Mouse (Mus musculus): ENCODE results near the gene Hoxa5. TPM values are rescaled to one million over a fixed set of nuclear protein-coding genes. Genes with fewer than 3 reads are reported as not detected.

Hoxa5 gene
- total and polyA plus RNA-seq, 3 experiments: 0.83 to 4.1 (median 1.5) TPM

DNA sequence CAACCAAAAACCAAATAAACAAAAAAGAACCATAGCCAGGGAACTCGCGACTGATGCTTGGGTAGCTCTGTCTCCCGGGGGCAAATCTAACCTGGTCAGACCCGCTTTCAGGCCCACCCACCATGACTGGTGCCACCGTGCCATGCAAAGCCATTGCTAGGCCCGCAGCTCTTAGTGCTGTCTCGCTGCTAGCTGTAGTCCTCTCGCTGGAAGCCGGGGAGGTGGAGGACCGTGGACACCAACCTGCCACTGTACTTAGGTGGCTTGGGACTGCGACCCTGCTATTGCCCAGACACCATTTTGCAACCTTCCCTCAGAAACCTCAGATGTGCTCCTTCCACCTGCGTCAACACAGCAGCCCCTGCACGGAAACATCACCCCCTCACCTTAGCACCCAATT lies 7.6 kb upstream of the Hoxa5 start:
- DNase-seq (ENCODE audit: extremely low read depth): no peak
- H3K79me2 ChIP-seq (replicated peaks; ENCODE audit: control insufficient read depth, extremely low read depth, insufficient read depth, poor library complexity, severe bottlenecking): no peaks in the 10 kb centered on the region
- peak overlapping the region; percentile 58 for H3K27ac ChIP-seq (ENCODE audit: insufficient read depth, low read depth)
- dilution Hi-C loops (cut with MboI; ENCODE audit: extremely low pct_ligation_motif_present, extremely low pct_unique_long_range_greater_than_20kb, low sequenced_read_pairs) (no loop called here), in situ Hi-C loops (cut with MboI; ENCODE audit: low pct_ligation_motif_present, low pct_unique_long_range_greater_than_20kb, low sequenced_read_pairs) (loop anchor here (10.0 to 25.0 kb wide), 2 partner anchors 200 to 347 kb away; partner anchors contain the start of gene Skap2)
- H3K4me2 ChIP-seq (ENCODE audit: insufficient read depth, low read depth, poor library complexity, severe bottlenecking): peak overlapping the region; percentile 59
- peaks cover 24% of the 10 kb centered on the region for H3K9me3 ChIP-seq (replicated peaks; ENCODE audit: low read length)
- peaks cover 2% of the 10 kb centered on the region for H3K27me3 ChIP-seq (replicated peaks)
- TF ChIP-seq UBTF (IDR thresholded peaks at IDR 0.05; ENCODE audit: low read depth, low read length) (no peak), ZKSCAN1 (IDR thresholded peaks at IDR 0.05; ENCODE audit: borderline replicate concordance, low read depth, low read length) (no peak), USF2 (conservative IDR thresholded peaks at IDR 0.05; ENCODE audit: low read depth, low read length) (no peak), CHD2 (IDR thresholded peaks at IDR 0.05; ENCODE audit: low read length) (no peak)
- H3K36me3 ChIP-seq (replicated peaks in 1 of 2; ENCODE audit: control insufficient read depth in 1 of 2, insufficient read depth in 1 of 2, low read length in 1 of 2): peaks cover 0 to 10% of the 10 kb centered on the region in 2 experiments
- peak overlapping the region; percentile 41 for H3K9ac ChIP-seq (ENCODE audit: insufficient read depth, low read depth)
- peak overlapping the region; percentile 52 to 57 (median 53) for H3K4me3 ChIP-seq (replicated peaks in 1 of 3; ENCODE audit: low read depth in 2 of 3, low read length in 2 of 3, poor library complexity in 1 of 3)
- peaks cover 4 to 17% of the 10 kb centered on the region in 2 experiments; a peak in 2 of 4 replicates for H3K4me1 ChIP-seq (ENCODE audit: control insufficient read depth in 1 of 2, insufficient read depth in 2 of 2)

DNA sequence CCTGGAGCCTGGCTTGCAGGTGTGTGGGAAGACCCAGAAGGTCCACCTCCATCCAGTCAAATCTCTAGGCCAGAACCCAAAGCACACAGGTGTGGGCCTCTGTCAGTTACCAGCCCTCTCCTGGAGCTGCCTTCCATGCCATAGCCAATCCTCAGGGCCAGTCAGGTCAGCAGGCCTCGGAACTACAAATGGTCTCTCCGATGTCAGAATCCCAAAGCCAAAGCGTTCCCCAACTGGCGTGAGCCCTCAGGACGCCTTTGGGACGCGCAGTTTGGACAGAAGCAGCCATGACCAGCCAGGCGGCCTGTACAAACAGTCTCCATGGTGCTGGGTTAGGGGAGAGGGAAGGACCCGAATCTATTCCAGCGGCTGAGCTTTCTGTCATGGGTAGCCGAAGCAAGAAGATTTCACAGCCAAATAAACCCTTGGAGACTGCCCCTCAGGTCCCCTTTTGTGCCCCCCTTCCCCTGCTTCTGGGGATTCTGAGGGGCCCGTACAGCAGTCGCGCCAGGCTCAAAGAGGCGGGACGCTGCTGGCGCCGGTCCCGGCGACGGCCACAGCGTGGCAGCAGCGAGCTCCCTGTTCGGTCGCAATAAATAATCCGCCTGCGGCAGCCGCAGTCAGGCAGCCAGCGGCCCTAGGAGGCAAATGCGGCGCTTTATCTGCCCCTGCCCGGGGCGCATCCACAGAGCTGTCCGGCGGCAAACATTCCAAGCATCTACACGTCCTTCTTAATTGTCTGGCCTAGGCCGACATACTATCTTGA lies 7.0 kb upstream of the Hoxa5 start:
- H3K4me2 ChIP-seq (ENCODE audit: insufficient read depth, low read depth, poor library complexity, severe bottlenecking): peak overlapping the region; percentile 59
- peak overlapping the region; percentile 52 to 57 (median 53) for H3K4me3 ChIP-seq (replicated peaks in 1 of 3; ENCODE audit: low read depth in 2 of 3, low read length in 2 of 3, poor library complexity in 1 of 3)
- in situ Hi-C loops (cut with MboI; ENCODE audit: low pct_ligation_motif_present, low pct_unique_long_range_greater_than_20kb, low sequenced_read_pairs): loop anchor here (10.0 to 25.0 kb wide), 2 partner anchors 199 to 347 kb away; partner anchors contain the start of gene Skap2
- TF ChIP-seq CHD2 (IDR thresholded peaks at IDR 0.05; ENCODE audit: low read length) (no peak), SMC3 (IDR thresholded peaks at IDR 0.05; ENCODE audit: low read depth, low read length) (peak; percentile 60), ELF1 (IDR thresholded peaks at IDR 0.05; ENCODE audit: low read depth, low read length) (0 out of 2 replicates have a peak, but pooled peaks have one; percentile 11), USF1 (IDR thresholded peaks at IDR 0.05; ENCODE audit: low read depth, low read length) (no peak), UBTF (IDR thresholded peaks at IDR 0.05; ENCODE audit: low read depth, low read length) (no peak), MEF2A (IDR thresholded peaks at IDR 0.05; ENCODE audit: borderline replicate concordance, low read depth, low read length) (0 out of 2 replicates have a peak, but pooled peaks have one; percentile 50), MAFK (IDR thresholded peaks at IDR 0.05; ENCODE audit: insufficient replicate concordance, low read length) (no peak), NRF1 (IDR thresholded peaks at IDR 0.05; ENCODE audit: low read depth, low read length) (0 out of 2 replicates have a peak, but pooled peaks have one; percentile 27), POLR2A (IDR thresholded peaks at IDR 0.05; ENCODE audit: low read depth, low read length) (peak; percentile 55), POLR2AphosphoS2 (IDR thresholded peaks at IDR 0.05; ENCODE audit: low read depth, low read length) (no peak), JUN (IDR thresholded peaks at IDR 0.05; ENCODE audit: insufficient read depth, low read depth, low read length) (no peak), BHLHE40 (IDR thresholded peaks at IDR 0.05; ENCODE audit: low read depth, low read length) (0 out of 2 replicates have a peak, but pooled peaks have one; percentile 18), NELFE (IDR thresholded peaks at IDR 0.05; ENCODE audit: low read depth, low read length) (peak; percentile 61), TBP (conservative IDR thresholded peaks at IDR 0.05; ENCODE audit: low read depth, low read length) (0 out of 2 replicates have a peak, but pooled peaks have one; percentile 27), MXI1 (IDR thresholded peaks at IDR 0.05; ENCODE audit: low read depth, low read length) (no peak), JUND (conservative IDR thresholded peaks at IDR 0.05; ENCODE audit: low read depth, low read length) (no peak), IRF4 (IDR thresholded peaks at IDR 0.05; ENCODE audit: low read depth, low read length) (0 out of 2 replicates have a peak, but pooled peaks have one; percentile 9), ZKSCAN1 (IDR thresholded peaks at IDR 0.05; ENCODE audit: borderline replicate concordance, low read depth, low read length) (no peak), RCOR1 (conservative IDR thresholded peaks at IDR 0.05; ENCODE audit: low read depth, low read length) (no peak), RAD21 (IDR thresholded peaks at IDR 0.05; ENCODE audit: low read depth, low read length) (peak; percentile 26), CTCF (conservative IDR thresholded peaks at IDR 0.05 in 1 of 2, IDR thresholded peaks at IDR 0.05 in 1 of 2; ENCODE audit: low read depth in 2 of 2, low read length in 2 of 2) (peak in 1 of 2 experiments; percentile 76; a peak in 3 of 4 replicates), MYC (IDR thresholded peaks at IDR 0.05; ENCODE audit: low read depth, low read length) (no peak), E2F4 (IDR thresholded peaks at IDR 0.05; ENCODE audit: insufficient replicate concordance, low read depth, low read length) (no peak), KAT2A (IDR thresholded peaks at IDR 0.05; ENCODE audit: insufficient replicate concordance, low read length) (no peak), MAZ (IDR thresholded peaks at IDR 0.05; ENCODE audit: low read depth, low read length) (no peak), CHD1 (IDR thresholded peaks at IDR 0.05; ENCODE audit: low read depth, low read length) (no peak), HCFC1 (IDR thresholded peaks at IDR 0.05; ENCODE audit: low read depth, low read length) (peak; percentile 17; the same call in 1 of the 2 replicates), EP300 (IDR thresholded peaks at IDR 0.05; ENCODE audit: low read length) (no peak)

More for the DNA sequence above, 7.0 kb upstream of the Hoxa5 start:
- dilution Hi-C loops (cut with MboI; ENCODE audit: extremely low pct_ligation_motif_present, extremely low pct_unique_long_range_greater_than_20kb, low sequenced_read_pairs): no loop called here
- Histone ChIP-seq H3K4me1 (ENCODE audit: control insufficient read depth in 1 of 2, insufficient read depth in 2 of 2) (peaks cover 4 to 17% of the 10 kb centered on the region in 2 experiments; a peak in 2 of 4 replicates), H3K36me3 (replicated peaks in 1 of 2; ENCODE audit: control insufficient read depth in 1 of 2, insufficient read depth in 1 of 2, low read length in 1 of 2) (peaks cover 1 to 15% of the 10 kb centered on the region in 2 experiments), H3K27me3 (replicated peaks) (peaks cover 2% of the 10 kb centered on the region), H3K27ac (ENCODE audit: insufficient read depth, low read depth) (peak overlapping the region; percentile 58; the same call in 1 of the 2 replicates), H3K9ac (ENCODE audit: insufficient read depth, low read depth) (peak overlapping the region; percentile 41), H3K9me3 (replicated peaks; ENCODE audit: low read length) (peaks cover 26% of the 10 kb centered on the region), H3K79me2 (replicated peaks; ENCODE audit: control insufficient read depth, extremely low read depth, insufficient read depth, poor library complexity, severe bottlenecking) (no peaks in the 10 kb centered on the region)
- peak; percentile 59 for DNase-seq (ENCODE audit: extremely low read depth)
